Mouse (Mus musculus): ENCODE measurements around the gene Cmip.

Gene Cmip

GRCm38 (mm10) chr8:117322715-117323310 lies 65.9 kb downstream of the Cmip start:
- DNase-seq (ENCODE audit: extremely low spot score, low spot score), result no peak

- no peak for DNase-seq (ENCODE audit: extremely low spot score, low spot score)
These were observed 68.0 kb downstream of the Cmip start for GRCm38 (mm10) chr8:117324821-117325220.

- DNase-seq (ENCODE audit: extremely low spot score, low spot score), result no peak
These were observed 69.9 kb downstream of the Cmip start for GRCm38 (mm10) chr8:117326735-117327134.

GRCm38 (mm10) chr8:117327385-117327837 lies 70.5 kb downstream of the Cmip start:
- no peak for DNase-seq (ENCODE audit: extremely low spot score, low spot score)

- DNase-seq (ENCODE audit: extremely low spot score, low spot score), result no peak
These were observed 71.9 kb downstream of the Cmip start for GRCm38 (mm10) chr8:117328758-117329157.

GRCm38 (mm10) chr8:117329167-117329566 lies 72.3 kb downstream of the Cmip start:
- DNase-seq (ENCODE audit: extremely low spot score, low spot score), result no peak

- DNase-seq (ENCODE audit: extremely low spot score, low spot score), result no peak
These were observed 73.0 kb downstream of the Cmip start for GRCm38 (mm10) chr8:117329903-117330302.

GRCm38 (mm10) chr8:117332229-117333010 lies 75.6 kb downstream of the Cmip start:
- DNase-seq (ENCODE audit: extremely low spot score, low spot score), result no peak

GRCm38 (mm10) chr8:117333619-117334018 lies 76.8 kb downstream of the Cmip start:
- no peak for DNase-seq (ENCODE audit: extremely low spot score, low spot score)

- DNase-seq (ENCODE audit: extremely low spot score, low spot score), result no peak
These were observed 77.3 kb downstream of the Cmip start for GRCm38 (mm10) chr8:117334058-117334747.

- no peak for DNase-seq (ENCODE audit: extremely low spot score, low spot score)
These were observed 78.0 kb downstream of the Cmip start for GRCm38 (mm10) chr8:117334748-117335393.

GRCm38 (mm10) chr8:117335423-117335822 lies 78.6 kb downstream of the Cmip start:
- DNase-seq (ENCODE audit: extremely low spot score, low spot score), result no peak

GRCm38 (mm10) chr8:117337188-117337587 lies 80.3 kb downstream of the Cmip start:
- DNase-seq (ENCODE audit: extremely low spot score, low spot score), result no peak

GRCm38 (mm10) chr8:117338678-117339077 lies 81.8 kb downstream of the Cmip start:
- no peak for DNase-seq (ENCODE audit: extremely low spot score, low spot score)

- DNase-seq (ENCODE audit: extremely low spot score, low spot score), result no peak
These were observed 82.6 kb downstream of the Cmip start for GRCm38 (mm10) chr8:117339296-117339957.

GRCm38 (mm10) chr8:117339958-117340651 lies 83.2 kb downstream of the Cmip start:
- no peak for DNase-seq (ENCODE audit: extremely low spot score, low spot score)

- DNase-seq (ENCODE audit: extremely low spot score, low spot score), result no peak
These were observed 83.9 kb downstream of the Cmip start for GRCm38 (mm10) chr8:117340800-117341199.

GRCm38 (mm10) chr8:117342735-117343385 lies 86.0 kb downstream of the Cmip start:
- DNase-seq (ENCODE audit: extremely low spot score, low spot score), result no peak

- no peak for DNase-seq (ENCODE audit: extremely low spot score, low spot score)
These were observed 86.6 kb downstream of the Cmip start for GRCm38 (mm10) chr8:117343484-117343883.

- DNase-seq (ENCODE audit: extremely low spot score, low spot score), result no peak
These were observed 88.0 kb downstream of the Cmip start for GRCm38 (mm10) chr8:117344899-117345298.

Data from neural tube, embryonic 10.5 days (tissue).